Mouse (Mus musculus) left cerebral cortex, adult 8-10 months (tissue): ENCODE measurements around the gene Pax4. TPM values are rescaled to one million over a fixed set of nuclear protein-coding genes. Genes with fewer than 3 reads are reported as not detected.

ENCODE experiments used
- DNase-seq, 2 experiments: peaks; one replicate each; pipeline ENCODE4 v3.0.0; 2022; ENCODE audit warnings: low spot score in 2 of 2
- total RNA-seq, 4 experiments: library from RNA; stranded (reverse); gene quantifications; 2 replicates each; pipeline ENCODE4 v1.2.4; 2022

Gene Pax4
- total RNA-seq, 4 experiments from 2014 or later: not detected

- no peak for DNase-seq
These were observed 1.2 kb downstream of the Pax4 start for GRCm38 (mm10) chr6:28447937-28448336.

- DNase-seq: no peak
These were observed 17.7 kb downstream of the Pax4 start for GRCm38 (mm10) chr6:28431538-28431855.

GRCm38 (mm10) chr6:28430795-28431537 is 18.2 kb downstream of the Pax4 start:
- DNase-seq: no peak

GRCm38 (mm10) chr6:28429870-28430269 is 19.3 kb downstream of the Pax4 start:
- DNase-seq: no peak

- no peak for DNase-seq
These were observed 20.9 kb downstream of the Pax4 start, which contains the start of gene Gcc1 for GRCm38 (mm10) chr6:28428290-28428689. Gene Gcc1 (minus strand): TSS chr6:28428390.

GRCm38 (mm10) chr6:28427096-28427839 is 21.9 kb downstream of the Pax4 start, which contains the start of gene Fscn3:
Gene Fscn3 (plus strand): TSS chr6:28427789.
- no peak for DNase-seq

DNA sequence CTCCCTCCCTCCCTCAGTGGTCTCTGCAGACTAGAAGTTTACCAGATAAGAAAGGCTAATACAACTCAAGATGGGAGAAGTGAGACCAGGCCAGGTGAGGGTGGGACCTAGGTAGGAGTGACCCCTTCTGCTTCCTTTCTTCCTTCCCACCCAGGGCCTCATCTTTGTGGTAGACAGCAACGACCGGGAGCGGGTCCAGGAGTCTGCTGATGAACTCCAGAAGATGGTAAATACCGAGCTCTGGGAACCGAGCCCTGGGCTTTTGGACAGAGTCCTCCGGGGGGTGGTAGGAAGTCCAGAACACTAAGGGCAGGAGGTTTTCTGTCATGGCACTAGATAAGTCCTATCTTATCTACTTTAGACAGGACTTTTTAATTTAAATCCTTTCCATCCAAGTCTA is 24.1 kb downstream of the Pax4 start:
- no peak for DNase-seq

- peak; percentile 39 to 59 for DNase-seq
These were observed 25.1 kb downstream of the Pax4 start for GRCm38 (mm10) chr6:28423767-28424695.

DNA sequence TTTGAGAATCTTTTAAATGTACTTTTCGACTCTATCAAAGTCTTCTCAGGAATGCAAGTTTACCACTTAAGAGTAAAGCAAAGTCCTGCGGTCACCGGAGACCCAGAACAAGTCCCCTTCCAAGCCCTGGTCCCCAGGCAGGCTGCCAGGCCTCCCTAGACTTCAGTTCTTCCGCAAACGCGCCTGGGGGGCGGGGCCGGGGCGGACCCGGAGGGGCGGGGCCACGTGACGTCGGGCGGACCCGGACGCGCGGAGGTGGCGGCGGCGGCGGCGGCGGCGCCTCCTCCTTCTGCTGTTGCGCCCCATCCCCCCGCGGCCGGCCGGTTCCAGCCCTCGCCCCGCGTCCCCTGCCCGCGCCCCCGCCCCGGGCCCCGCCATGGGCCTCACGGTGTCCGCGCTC is 25.8 kb downstream of the Pax4 start, which contains the start of gene Arf5:
Gene Arf5 (plus strand): TSS at position 248 of the 400 bp plus-strand sequence.
- DNase-seq: peak; percentile 80 to 89

DNA sequence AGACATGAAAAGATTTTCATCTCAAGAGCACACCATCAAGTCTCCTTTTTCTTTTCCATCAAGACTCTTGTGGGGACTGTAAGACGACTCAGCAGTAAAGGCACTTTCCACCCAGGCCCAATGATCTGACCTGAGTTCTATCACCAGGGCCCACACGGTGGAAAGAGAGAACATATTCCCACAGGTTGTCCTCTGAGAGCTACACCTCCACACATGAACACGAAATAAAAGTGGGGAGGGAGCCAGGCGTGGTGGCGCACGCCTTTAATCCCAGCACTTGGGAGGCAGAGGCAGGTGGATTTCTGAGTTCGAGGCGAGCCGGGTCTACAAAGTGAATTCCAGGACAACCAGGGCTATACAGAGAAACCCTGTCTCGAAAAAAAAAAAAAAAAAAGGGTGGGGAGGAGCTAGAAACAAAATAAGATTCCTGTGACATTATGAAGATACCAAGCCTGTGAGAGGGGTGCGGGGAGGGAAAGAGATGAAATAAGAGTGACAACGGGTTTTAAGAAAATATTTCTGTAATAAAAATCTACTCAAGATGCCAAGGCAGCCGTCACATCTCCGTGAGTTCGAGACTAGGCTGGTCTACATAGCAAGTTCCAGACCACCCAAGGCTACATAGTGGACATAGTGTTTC is 26.4 kb downstream of the Pax4 start:
- DNase-seq: no peak

- peak; percentile 87 to 94 for DNase-seq
These were observed 27.6 kb downstream of the Pax4 start for GRCm38 (mm10) chr6:28421469-28422000.

DNA sequence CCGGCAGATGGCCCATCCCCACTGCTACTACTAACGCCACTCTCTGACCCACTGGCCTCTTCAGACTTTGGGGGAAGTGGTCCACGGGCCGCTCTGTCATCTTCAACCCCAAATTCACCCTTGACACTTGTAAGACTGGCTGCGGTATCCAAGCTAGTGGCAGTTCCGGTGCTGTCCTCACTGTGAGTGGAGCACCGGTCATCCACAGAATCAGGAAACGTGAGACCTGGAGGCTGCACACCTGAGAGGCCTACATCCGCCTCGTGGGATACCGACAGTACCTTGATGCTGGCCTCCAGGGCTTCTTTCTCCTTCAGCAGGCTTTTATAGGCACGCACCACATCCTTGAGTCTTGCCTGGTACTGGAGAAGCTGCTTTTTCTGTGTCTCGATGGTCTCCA is 28.3 kb downstream of the Pax4 start:
- DNase-seq: no peak

DNA sequence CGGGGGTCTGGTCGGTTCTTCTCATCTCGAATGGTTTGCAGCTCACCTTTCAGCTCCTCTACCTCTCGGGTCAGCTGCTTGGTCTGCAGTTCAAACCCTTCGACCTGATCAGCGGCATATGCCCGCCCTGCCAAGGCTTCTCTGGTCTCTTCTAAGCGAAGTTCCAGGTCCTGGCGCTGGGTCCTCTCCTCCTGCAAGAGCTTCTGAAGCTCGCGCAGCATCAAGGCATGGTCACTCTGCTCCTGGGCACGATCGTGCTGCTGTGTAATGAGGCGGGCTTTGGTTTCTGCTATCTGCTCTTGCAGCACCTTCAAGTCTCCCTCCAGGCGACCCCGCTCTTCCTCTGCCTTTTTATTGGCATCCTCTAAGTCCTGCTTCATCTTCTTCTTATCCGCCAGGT is 28.8 kb downstream of the Pax4 start:
- peak in 1 of 2 experiments; percentile 29 for DNase-seq

DNA sequence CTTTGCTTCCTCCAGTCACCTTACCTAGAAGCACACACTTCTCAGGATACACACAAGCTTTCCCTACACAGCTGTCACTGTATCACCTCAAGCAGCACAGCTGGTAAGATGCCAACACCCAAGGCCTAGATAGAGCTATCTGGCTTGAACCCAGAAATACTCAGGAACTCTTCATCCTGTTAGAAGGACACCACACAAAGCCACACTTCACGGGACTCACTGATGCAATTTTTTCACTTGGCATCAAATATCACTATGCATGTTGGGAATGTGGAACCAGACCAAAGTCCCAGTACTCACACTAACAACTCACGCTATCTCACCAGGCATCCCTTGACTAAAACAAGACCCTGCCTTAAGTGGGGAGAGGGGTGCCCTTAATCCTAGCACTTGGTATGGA is 29.5 kb downstream of the Pax4 start:
- DNase-seq: no peak

DNA sequence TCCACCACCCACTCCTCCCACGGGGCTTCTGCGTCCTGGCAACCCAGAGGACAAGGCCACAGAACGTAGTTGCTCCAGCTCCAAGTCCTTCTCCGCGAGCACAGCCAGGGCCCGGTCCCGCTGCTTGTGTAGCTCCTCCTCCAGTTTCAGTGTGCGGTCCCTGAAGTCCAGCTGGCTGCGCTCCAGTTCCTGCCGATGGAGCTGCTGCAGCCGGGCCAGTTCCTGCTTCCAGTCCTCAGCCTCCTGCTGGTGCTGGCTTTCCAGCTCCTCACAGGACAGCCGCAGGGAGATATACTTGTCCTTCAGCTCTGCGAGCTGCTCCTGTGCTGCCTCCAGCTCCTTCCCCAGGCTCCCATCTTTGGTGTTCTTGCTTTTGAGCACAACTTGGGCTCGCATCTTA is 30.7 kb downstream of the Pax4 start:
- DNase-seq: peak in 1 of 2 experiments; percentile 50

GRCm38 (mm10) chr6:28416981-28417380 is 32.2 kb downstream of the Pax4 start:
- DNase-seq: no peak

DNA sequence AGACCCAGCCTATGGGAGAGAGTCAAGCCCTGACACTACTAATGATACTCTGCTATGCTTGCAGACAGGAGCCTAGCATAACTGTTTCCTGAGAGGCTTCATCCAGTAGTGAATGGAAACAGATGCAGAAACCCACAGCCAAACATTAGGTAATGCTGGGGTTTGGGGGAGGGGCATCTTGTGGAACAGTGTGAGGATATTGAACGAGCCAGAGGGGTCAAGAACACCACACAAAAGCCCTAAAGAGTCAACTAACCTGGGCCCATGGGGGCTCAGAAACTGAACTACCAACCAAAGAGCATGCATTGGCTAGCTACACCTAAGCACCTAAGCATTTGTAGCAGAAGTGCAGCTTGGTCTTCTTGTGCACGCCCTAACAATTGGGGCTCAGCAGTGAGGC is 37.9 kb downstream of the Pax4 start:
- no peak for DNase-seq

DNA sequence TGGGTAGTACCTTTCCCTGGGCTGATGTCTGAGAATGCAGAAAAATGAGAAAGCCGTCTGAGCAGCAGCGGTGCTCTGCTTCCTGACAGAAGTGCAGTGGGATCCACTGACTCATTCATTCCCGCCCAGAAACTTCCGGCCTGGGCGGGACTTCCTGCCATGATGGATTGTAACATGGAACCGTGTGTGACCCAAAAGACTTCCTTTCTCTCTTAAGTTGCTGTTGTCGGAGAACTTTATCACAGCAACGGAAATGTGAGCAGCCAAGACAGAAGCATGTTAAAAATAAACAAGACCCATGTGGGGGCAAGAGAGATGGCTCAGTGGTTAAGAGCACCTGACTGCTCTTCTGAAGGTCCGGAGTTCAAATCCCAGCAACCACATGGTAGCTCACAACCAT is 39.1 kb downstream of the Pax4 start:
- DNase-seq: no peak

GRCm38 (mm10) chr6:28399791-28400190 is 49.4 kb downstream of the Pax4 start:
- DNase-seq: no peak

- DNase-seq: no peak
These were observed 50.4 kb downstream of the Pax4 start for GRCm38 (mm10) chr6:28398726-28399125.

- no peak for DNase-seq
These were observed 51.4 kb downstream of the Pax4 start, which contains the start of gene Zfp800 for GRCm38 (mm10) chr6:28397681-28398203. Gene Zfp800 (minus strand): TSS chr6:28398005.
